Mouse (Mus musculus) midbrain, embryonic 15.5 days (tissue): ENCODE measurements around the gene Olfr769. TPM values are rescaled to one million over a fixed set of nuclear protein-coding genes. Genes with fewer than 3 reads are reported as not detected.
"Not testable (repeated sequence)": the region's sequence is repeated elsewhere in the genome, so short reads cannot be mapped to it uniquely, and the experiment has no call there.

ENCODE experiments used
- ATAC-seq: fragments of 200-750 bp; cut with Nextera tagmentation; replicated peaks from 2 replicates; pipeline ENCODE4 v1.8.0; 2017; ENCODE audit warnings: moderate TSS enrichment
- H3K27ac ChIP-seq: fragments of 300-500 bp; sonication (generic); 2 replicates; pipeline ENCODE4 v1.5.1; 2015; ENCODE audit warnings: mild to moderate bottlenecking, inconsistent platforms
- H3K27me3 ChIP-seq: fragments of 300-500 bp; sonication (generic); replicated peaks from 2 replicates; pipeline ENCODE4 v1.6.1; 2015; ENCODE audit warnings: inconsistent platforms
- H3K36me3 ChIP-seq: fragments of 300-500 bp; sonication (generic); replicated peaks from 2 replicates; pipeline ENCODE4 v1.6.1; 2015; ENCODE audit warnings: inconsistent platforms
- H3K4me1 ChIP-seq: fragments of 300-500 bp; sonication (generic); 2 replicates; pipeline ENCODE4 v1.6.1; 2015; ENCODE audit warnings: inconsistent platforms
- H3K4me2 ChIP-seq: fragments of 300-500 bp; sonication (generic); 2 replicates; pipeline ENCODE4 v1.6.1; 2015; ENCODE audit warnings: inconsistent platforms, mild to moderate bottlenecking, moderate library complexity
- H3K4me3 ChIP-seq: fragments of 300-500 bp; sonication (generic); 2 replicates; pipeline ENCODE4 v1.5.1; 2015; ENCODE audit warnings: mild to moderate bottlenecking, inconsistent platforms
- H3K9ac ChIP-seq: fragments of 300-500 bp; sonication (generic); 2 replicates; pipeline ENCODE4 v1.6.1; 2015; ENCODE audit warnings: mild to moderate bottlenecking, inconsistent platforms
- H3K9me3 ChIP-seq: fragments of 300-500 bp; sonication (generic); 2 replicates; pipeline ENCODE4 v1.6.1; 2016; ENCODE audit warnings: inconsistent platforms
- WGBS: fragments of 180-500 bp; shearing (Covaris S2); methylation state at CpG from one replicate; pipeline ENCODE4 v1.1.7; 2015; ENCODE audit warnings: mixed read lengths; 5-methylcytosine and 5-hydroxymethylcytosine counted together
- polyA plus RNA-seq: library from polyadenylated mRNA; unstranded; fragments of >200 nt; fragmentation: Nextera tagmentation; extraction: Ambion mirVana; gene quantifications from 2 replicates; pipeline ENCODE4 v1.2.1, GENCODE M21; 2015

Gene Olfr769
- not detected in 2 replicates for polyA plus RNA-seq

DNA sequence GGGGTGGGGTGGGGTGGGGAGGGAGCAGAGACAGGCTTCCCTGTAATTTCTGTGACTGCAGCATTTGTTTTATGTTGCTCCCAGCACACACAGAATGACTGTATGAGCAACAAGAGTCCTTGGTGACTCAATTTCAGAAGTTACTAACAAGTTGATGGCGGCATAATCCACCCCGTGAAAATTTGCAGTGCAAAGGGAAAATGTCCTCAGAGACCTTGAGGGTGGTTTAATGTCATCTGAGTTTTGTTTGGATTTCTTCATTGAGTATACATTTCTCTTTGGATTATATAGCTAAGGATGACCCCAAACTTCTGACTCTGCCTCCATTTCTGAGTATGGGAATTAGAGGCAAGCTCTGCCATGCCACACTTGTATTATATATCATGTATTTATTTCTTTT is at the start of gene Olfr769:
Olfr769 (minus strand) TSS at position 101 of the 400 bp plus-strand sequence.
- no peaks in the 10 kb centered on the region for H3K9me3 ChIP-seq
- H3K4me3 ChIP-seq = no peak within 1 kb of the TSS
- H3K9ac ChIP-seq = no peak within 1 kb of the TSS
- no peaks in the 10 kb centered on the region for H3K36me3 ChIP-seq
- H3K4me2 ChIP-seq = no peak within 1 kb of the TSS
- no peaks in the 10 kb centered on the region for H3K4me1 ChIP-seq
- 88% methylated on average over 2 of the region's 2 CpGs for WGBS
- ATAC-seq = no peak
- no peaks in the 10 kb centered on the region for H3K27me3 ChIP-seq
- H3K27ac ChIP-seq = no peak within 1 kb of the TSS

GRCm38 (mm10) chr10:129164651-129165050 is 47.0 kb upstream of the Olfr769 start, which contains the start of gene Olfr771:
Olfr771 (minus strand) TSS chr10:129164751.
- no peak within 1 kb of the TSS for H3K4me3 ChIP-seq
- no peaks in the 10 kb centered on the region for H3K27me3 ChIP-seq
- WGBS = 89% methylated on average over 1 of the region's 1 CpGs
- no peak for ATAC-seq
- H3K4me1 ChIP-seq = no peaks in the 10 kb centered on the region
- H3K36me3 ChIP-seq = no peaks in the 10 kb centered on the region
- no peak within 1 kb of the TSS for H3K27ac ChIP-seq
- no peak within 1 kb of the TSS for H3K9ac ChIP-seq
- no peaks in the 10 kb centered on the region for H3K9me3 ChIP-seq
- H3K4me2 ChIP-seq = no peak within 1 kb of the TSS

DNA sequence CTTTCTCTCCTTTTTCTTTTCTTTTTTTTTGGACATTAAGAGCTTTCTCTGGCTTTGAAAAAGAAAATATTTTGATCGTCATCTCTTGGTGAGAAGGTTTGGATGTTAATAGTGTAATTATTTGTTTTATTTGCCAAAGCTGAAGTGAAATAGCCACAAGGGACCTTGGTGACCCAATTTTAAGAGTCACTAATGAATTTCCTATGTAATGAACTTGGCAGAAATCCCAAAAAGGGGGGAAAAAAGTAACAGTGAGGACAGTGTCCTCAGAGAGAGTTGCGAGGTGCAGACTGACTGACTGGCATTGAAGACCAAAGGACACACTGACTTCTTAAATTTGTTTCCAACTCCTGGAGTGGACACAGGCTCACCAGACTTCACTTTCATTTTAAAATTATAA is 21.2 kb upstream of the Olfr769 start, which contains the start of gene Olfr770:
Olfr770 (minus strand) TSS at position 101 of the 400 bp plus-strand sequence.
- Histone ChIP-seq H3K9me3 (no peaks in the 10 kb centered on the region), H3K4me1 (no peaks in the 10 kb centered on the region), H3K4me2 (no peak within 1 kb of the TSS), H3K36me3 (no peaks in the 10 kb centered on the region), H3K27ac (no peak within 1 kb of the TSS), H3K27me3 (no peaks in the 10 kb centered on the region), H3K9ac (no peak within 1 kb of the TSS), H3K4me3 (no peak within 1 kb of the TSS)
- no peak for ATAC-seq
- 78% methylated on average over 2 of the region's 2 CpGs for WGBS

GRCm38 (mm10) chr10:129115146-129115545 is 2.5 kb downstream of the Olfr769 start:
- ATAC-seq = no peak

DNA sequence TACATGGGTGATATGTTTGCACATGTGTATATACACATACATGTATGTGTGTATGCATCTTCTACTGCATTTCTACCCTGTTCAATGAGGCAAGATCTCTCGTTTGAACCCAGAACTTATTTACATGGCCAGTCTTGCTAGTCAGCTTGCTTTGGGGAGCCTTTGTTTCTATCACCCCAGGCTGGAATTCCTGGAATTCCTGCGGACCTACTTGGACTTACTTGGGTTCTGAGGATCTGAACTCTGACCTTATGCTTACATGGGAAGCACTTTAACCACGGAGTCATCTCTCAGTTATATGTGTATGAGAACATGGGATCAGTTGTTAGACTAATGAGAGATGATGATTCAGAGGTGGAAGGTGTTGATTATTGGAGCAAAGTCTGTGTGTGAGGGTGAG is 16.4 kb downstream of the Olfr769 start:
- H3K4me1 ChIP-seq = no peaks in the 10 kb centered on the region
- 40% methylated on average over 3 of the region's 3 CpGs for WGBS
- H3K9me3 ChIP-seq = no peaks in the 10 kb centered on the region
- H3K27ac ChIP-seq = no peak overlapping the region
- no peak for ATAC-seq
- no peaks in the 10 kb centered on the region for H3K27me3 ChIP-seq
- H3K4me3 ChIP-seq = no peak overlapping the region
- no peak overlapping the region for H3K9ac ChIP-seq
- H3K4me2 ChIP-seq = no peak overlapping the region
- no peaks in the 10 kb centered on the region for H3K36me3 ChIP-seq

More at GRCm38 (mm10) chr10:129115146-129115545, 2.5 kb downstream of the Olfr769 start:
- H3K4me3 ChIP-seq = no peak overlapping the region
- H3K27ac ChIP-seq = no peak overlapping the region
- no peak overlapping the region for H3K9ac ChIP-seq
- 92% methylated on average over 3 of the region's 3 CpGs for WGBS
- H3K36me3 ChIP-seq = no peaks in the 10 kb centered on the region
- no peaks in the 10 kb centered on the region for H3K27me3 ChIP-seq
- H3K4me2 ChIP-seq = no peak overlapping the region
- H3K4me1 ChIP-seq = no peaks in the 10 kb centered on the region
- H3K9me3 ChIP-seq = no peaks in the 10 kb centered on the region

DNA sequence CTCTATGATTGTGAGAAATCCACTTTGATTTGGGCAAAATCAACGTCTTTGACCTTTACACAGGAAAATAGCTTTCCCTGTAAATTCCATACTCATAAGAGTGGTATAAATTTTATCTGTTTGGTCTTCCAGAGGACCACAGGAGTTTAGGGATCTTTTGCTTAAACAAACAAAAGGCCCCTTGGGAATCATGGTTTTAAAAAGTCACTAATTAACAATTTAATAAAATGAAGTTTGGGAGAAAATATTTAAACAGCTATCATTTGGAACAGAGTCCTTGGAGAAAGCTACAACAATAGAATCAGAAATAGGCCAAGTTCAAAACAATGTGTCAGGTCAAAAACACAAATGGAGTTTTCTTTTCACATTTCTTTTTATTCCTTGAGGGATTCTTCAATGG is 18.4 kb downstream of the Olfr769 start, which contains the start of gene Olfr768:
Olfr768 (minus strand) TSS at position 101 of the 400 bp plus-strand sequence.
- no peak within 1 kb of the TSS for H3K27ac ChIP-seq
- no peaks in the 10 kb centered on the region for H3K9me3 ChIP-seq
- no peaks in the 10 kb centered on the region for H3K36me3 ChIP-seq
- no peak within 1 kb of the TSS for H3K9ac ChIP-seq
- no peak for ATAC-seq
- H3K27me3 ChIP-seq = no peaks in the 10 kb centered on the region
- H3K4me3 ChIP-seq = no peak within 1 kb of the TSS
- 88% methylated on average over 1 of the region's 1 CpGs for WGBS
- no peaks in the 10 kb centered on the region for H3K4me1 ChIP-seq
- no peak within 1 kb of the TSS for H3K4me2 ChIP-seq

GRCm38 (mm10) chr10:129082810-129083209 is 34.9 kb downstream of the Olfr769 start, which contains the start of gene Olfr767:
Olfr767 (minus strand) TSS chr10:129082910.
- not testable (repeated sequence) for H3K36me3 ChIP-seq, H3K9me3 ChIP-seq, H3K4me3 ChIP-seq

GRCm38 (mm10) chr10:129068877-129069276 is 48.8 kb downstream of the Olfr769 start, which contains the start of gene Olfr766-ps1:
Olfr766-ps1 (minus strand) TSS chr10:129068977.
- Histone ChIP-seq H3K4me1 (no peaks in the 10 kb centered on the region), H3K36me3 (no peaks in the 10 kb centered on the region), H3K4me3 (no peak within 1 kb of the TSS), H3K9ac (no peak within 1 kb of the TSS), H3K4me2 (no peak within 1 kb of the TSS), H3K27ac (no peak within 1 kb of the TSS), H3K9me3 (no peaks in the 10 kb centered on the region), H3K27me3 (no peaks in the 10 kb centered on the region)
- WGBS = 81% methylated on average over 2 of the region's 2 CpGs
- no peak for ATAC-seq

More at GRCm38 (mm10) chr10:129082810-129083209, 34.9 kb downstream of the Olfr769 start, which contains the start of gene Olfr767:
- not testable (repeated sequence) for H3K9ac ChIP-seq, H3K27ac ChIP-seq, ATAC-seq, H3K4me1 ChIP-seq, H3K4me2 ChIP-seq, H3K27me3 ChIP-seq

Other genes with a start within 250 kb of the Olfr769 start
- 10.3 and 10.9 TPM in 2 replicates for gene Gdf11, start 226.1 kb downstream of the Olfr769 start, polyA plus RNA-seq
- 154 and 184 TPM in 2 replicates for gene Cd63, start 216.9 kb downstream of the Olfr769 start, polyA plus RNA-seq
- gene Rdh5, start 195.0 kb downstream of the Olfr769 start, polyA plus RNA-seq = 12.9 and 15.4 TPM in 2 replicates
- 259 and 262 TPM in 2 replicates for gene Bloc1s1, start 193.8 kb downstream of the Olfr769 start, polyA plus RNA-seq
- 5.1 and 5.5 TPM in 2 replicates for gene Itga7, start 184.0 kb downstream of the Olfr769 start, polyA plus RNA-seq
- gene Mettl7b, start 156.9 kb downstream of the Olfr769 start, polyA plus RNA-seq = not detected in 2 replicates
- gene Olfr9, start 128.4 kb downstream of the Olfr769 start, polyA plus RNA-seq = not detected in 2 replicates
- gene Olfr763, start 107.1 kb downstream of the Olfr769 start, polyA plus RNA-seq = not detected in 2 replicates
- not detected in 2 replicates for gene Olfr764-ps1, start 78.0 kb downstream of the Olfr769 start, polyA plus RNA-seq
- not detected in 2 replicates for gene Olfr765, start 67.9 kb downstream of the Olfr769 start, polyA plus RNA-seq
- not detected in 2 replicates for gene Olfr766-ps1, start 48.9 kb downstream of the Olfr769 start, polyA plus RNA-seq
- gene Olfr767, start 35.0 kb downstream of the Olfr769 start, polyA plus RNA-seq = not detected in 2 replicates
- not detected in 2 replicates for gene Olfr768, start 18.5 kb downstream of the Olfr769 start, polyA plus RNA-seq
- not detected in 2 replicates for gene Olfr770, start 21.1 kb upstream of the Olfr769 start, polyA plus RNA-seq
- not detected in 2 replicates for gene Olfr771, start 46.9 kb upstream of the Olfr769 start, polyA plus RNA-seq
- not detected in 2 replicates for gene Olfr772, start 60.1 kb upstream of the Olfr769 start, polyA plus RNA-seq
- not detected in 2 replicates for gene Olfr773, start 69.6 kb upstream of the Olfr769 start, polyA plus RNA-seq
- not detected in 2 replicates for gene Olfr774, start 118.3 kb upstream of the Olfr769 start, polyA plus RNA-seq
- gene Olfr775, start 130.6 kb upstream of the Olfr769 start, polyA plus RNA-seq = not detected in 2 replicates
- not detected in 2 replicates for gene Olfr776, start 141.3 kb upstream of the Olfr769 start, polyA plus RNA-seq
- not detected in 2 replicates for gene Olfr777, start 153.6 kb upstream of the Olfr769 start, polyA plus RNA-seq
- not detected in 2 replicates for gene Olfr780, start 200.3 kb upstream of the Olfr769 start, polyA plus RNA-seq
- not detected in 2 replicates for gene Olfr781, start 211.0 kb upstream of the Olfr769 start, polyA plus RNA-seq
- not detected in 2 replicates for gene Olfr782, start 231.0 kb upstream of the Olfr769 start, polyA plus RNA-seq